Mouse (Mus musculus) skeletal muscle tissue, adult 2 months (tissue): ENCODE measurements around the gene 2310022B05Rik.

Experiments
- DNase-seq: peaks from one replicate; pipeline ENCODE4 v3.0.0-alpha.2; 2012; ENCODE audit warnings: low read depth, low spot score

The 2310022B05Rik gene

GRCm38 (mm10) chr8:124608239-124608971 is 54.8 kb downstream of the 2310022B05Rik start:
- no peak for DNase-seq

- no peak for DNase-seq
These were observed 59.1 kb downstream of the 2310022B05Rik start for GRCm38 (mm10) chr8:124604066-124604465.

- DNase-seq: peak; percentile 40
These were observed 73.8 kb downstream of the 2310022B05Rik start for GRCm38 (mm10) chr8:124589393-124589792.

GRCm38 (mm10) chr8:124586556-124586955 is 76.6 kb downstream of the 2310022B05Rik start:
- DNase-seq: no peak
